Mouse (Mus musculus) midbrain, embryonic 16.5 days (tissue): Measurements from ENCODE around the gene Zdhhc22. TPM values are rescaled to one million over a fixed set of nuclear protein-coding genes. Genes with fewer than 3 reads are reported as not detected.

Experiments
- ATAC-seq: fragments of 200-750 bp; cut with Nextera tagmentation; 2 replicates; pipeline ENCODE4 v1.8.0; 2017; ENCODE audit warnings: moderate TSS enrichment
- H3K27ac ChIP-seq: fragments of 300-500 bp; sonication (generic); 2 replicates; pipeline ENCODE4 v1.5.1; 2014; ENCODE audit warnings: mild to moderate bottlenecking, low read length, mixed read lengths
- H3K27me3 ChIP-seq: fragments of 300-500 bp; sonication (generic); 2 replicates; pipeline ENCODE4 v1.6.1; 2014; ENCODE audit warnings: low read depth, low read length, mixed read lengths; ENCODE audit not compliant: control insufficient read depth, insufficient read depth
- H3K36me3 ChIP-seq: fragments of 300-500 bp; sonication (generic); 2 replicates; pipeline ENCODE4 v1.6.1; 2014; ENCODE audit warnings: mild to moderate bottlenecking, low read length, moderate library complexity, mixed read lengths; ENCODE audit not compliant: control insufficient read depth, insufficient read depth
- H3K4me1 ChIP-seq: fragments of 300-500 bp; sonication (generic); 2 replicates; pipeline ENCODE4 v1.6.1; 2014; ENCODE audit warnings: mild to moderate bottlenecking, low read length, mixed read lengths; ENCODE audit not compliant: control insufficient read depth, insufficient read depth
- H3K4me2 ChIP-seq: fragments of 300-500 bp; sonication (generic); 2 replicates; pipeline ENCODE4 v1.6.1; 2014; ENCODE audit warnings: mild to moderate bottlenecking, low read length, mixed read lengths
- H3K4me3 ChIP-seq: fragments of 300-500 bp; sonication (generic); 2 replicates; pipeline ENCODE4 v1.5.1; 2014; ENCODE audit warnings: low read depth, mild to moderate bottlenecking, low read length, moderate library complexity, mixed read lengths
- H3K9ac ChIP-seq: fragments of 300-500 bp; sonication (generic); 2 replicates; pipeline ENCODE4 v1.6.1; 2014; ENCODE audit warnings: low read depth, low read length, mixed read lengths
- H3K9me3 ChIP-seq: fragments of 300-500 bp; sonication (generic); replicated peaks from 2 replicates; pipeline ENCODE4 v1.6.1; 2014; ENCODE audit warnings: mild to moderate bottlenecking, low read length, mixed read lengths; ENCODE audit not compliant: control insufficient read depth, poor library complexity, severe bottlenecking
- WGBS: fragments of 180-500 bp; shearing (Covaris S2); extraction: QIAGEN DNeasy Blood & Tissue Kit; methylation state at CpG from one replicate; pipeline ENCODE4 v1.1.7; 2014; 5-methylcytosine and 5-hydroxymethylcytosine counted together
- polyA plus RNA-seq: library from polyadenylated mRNA; unstranded; fragments of >200 nt; fragmentation: Nextera tagmentation; extraction: Ambion mirVana; gene quantifications from 2 replicates; pipeline ENCODE4 v1.2.1, GENCODE M21; 2015

The Zdhhc22 gene
- polyA plus RNA-seq, 1 experiment from 2014 or later = 28.1 TPM

GRCm38 (mm10) chr12:86950161-86950960, 39.9 kb downstream of the Zdhhc22 start:
- no peak for ATAC-seq
- Histone ChIP-seq H3K27ac (no peak overlapping the region), H3K4me3 (no peak overlapping the region), H3K4me2 (peak overlapping the region; percentile 21), H3K9ac (peak overlapping the region; percentile 20; the same call in 1 of the 2 replicates), H3K36me3 (peaks cover 13% of the 10 kb centered on the region), H3K9me3 (no peaks in the 10 kb centered on the region), H3K4me1 (peaks cover 30% of the 10 kb centered on the region), H3K27me3 (no peaks in the 10 kb centered on the region)
- 65% methylated on average over 16 of the region's 16 CpGs for WGBS

GRCm38 (mm10) chr12:86949501-86949900, 40.7 kb downstream of the Zdhhc22 start:
- ATAC-seq = no peak
- Histone ChIP-seq H3K36me3 (peaks cover 11% of the 10 kb centered on the region; the same call in 1 of the 2 replicates), H3K4me1 (peaks cover 36% of the 10 kb centered on the region), H3K9ac (no peak overlapping the region), H3K9me3 (no peaks in the 10 kb centered on the region), H3K27ac (no peak overlapping the region), H3K4me2 (no peak overlapping the region), H3K4me3 (no peak overlapping the region), H3K27me3 (no peaks in the 10 kb centered on the region)
- WGBS = 83% methylated on average over 9 of the region's 9 CpGs

- peak overlapping the region; percentile 63 for H3K4me2 ChIP-seq
- WGBS = 57% methylated on average over 6 of the region's 6 CpGs
- no peaks in the 10 kb centered on the region for H3K9me3 ChIP-seq
- peaks cover 36% of the 10 kb centered on the region for H3K4me1 ChIP-seq
- H3K4me3 ChIP-seq = peak overlapping the region; percentile 65
- H3K27ac ChIP-seq = no peak overlapping the region
- ATAC-seq = no peak
- H3K36me3 ChIP-seq = peaks cover 6% of the 10 kb centered on the region; the same call in 1 of the 2 replicates
- H3K9ac ChIP-seq = peak overlapping the region; percentile 31; the same call in 1 of the 2 replicates
- H3K27me3 ChIP-seq = no peaks in the 10 kb centered on the region
Observed at GRCm38 (mm10) chr12:86948627-86949026, 41.6 kb downstream of the Zdhhc22 start.

- Histone ChIP-seq H3K4me3 (peak overlapping the region; percentile 65), H3K36me3 (peaks cover 2% of the 10 kb centered on the region; the same call in 1 of the 2 replicates), H3K9me3 (no peaks in the 10 kb centered on the region), H3K9ac (peak overlapping the region; percentile 73), H3K4me1 (peaks cover 38% of the 10 kb centered on the region), H3K27me3 (no peaks in the 10 kb centered on the region), H3K4me2 (peak overlapping the region; percentile 63), H3K27ac (peak overlapping the region; percentile 100)
- WGBS = 14% methylated on average over 26 of the region's 26 CpGs
- peak; percentile 68 for ATAC-seq
Observed at GRCm38 (mm10) chr12:86947681-86948401, 42.4 kb downstream of the Zdhhc22 start.

GRCm38 (mm10) chr12:86946862-86947574, 43.2 kb downstream of the Zdhhc22 start, which contains the start of gene Cipc:
TSS of gene Cipc (plus strand) at chr12:86947043.
- Histone ChIP-seq H3K4me1 (peaks cover 43% of the 10 kb centered on the region), H3K9ac (peak within 1 kb of the TSS; percentile 89), H3K27me3 (no peaks in the 10 kb centered on the region), H3K9me3 (no peaks in the 10 kb centered on the region), H3K4me3 (peak within 1 kb of the TSS; percentile 65), H3K27ac (peak within 1 kb of the TSS; percentile 100), H3K36me3 (no peaks in the 10 kb centered on the region), H3K4me2 (peak within 1 kb of the TSS; percentile 88)
- under 1% methylated on average over 64 of the region's 64 CpGs for WGBS
- ATAC-seq = peak; percentile 95

GRCm38 (mm10) chr12:86946301-86946781, 43.9 kb downstream of the Zdhhc22 start:
- peak overlapping the region; percentile 100 for H3K27ac ChIP-seq
- H3K4me1 ChIP-seq = peaks cover 49% of the 10 kb centered on the region
- no peak for ATAC-seq
- H3K4me2 ChIP-seq = peak overlapping the region; percentile 88
- WGBS = under 1% methylated on average over 17 of the region's 17 CpGs
- H3K9me3 ChIP-seq = no peaks in the 10 kb centered on the region
- H3K9ac ChIP-seq = peak overlapping the region; percentile 89
- peak overlapping the region; percentile 65 for H3K4me3 ChIP-seq
- H3K27me3 ChIP-seq = no peaks in the 10 kb centered on the region
- H3K36me3 ChIP-seq = no peaks in the 10 kb centered on the region

- Histone ChIP-seq H3K4me3 (no peak overlapping the region), H3K27ac (peak overlapping the region; percentile 67; the same call in 1 of the 2 replicates), H3K36me3 (no peaks in the 10 kb centered on the region), H3K9me3 (no peaks in the 10 kb centered on the region), H3K4me1 (peaks cover 57% of the 10 kb centered on the region), H3K27me3 (no peaks in the 10 kb centered on the region), H3K9ac (no peak overlapping the region), H3K4me2 (no peak overlapping the region)
- no peak for ATAC-seq
- WGBS = 2% methylated on average over 4 of the region's 4 CpGs
Observed at GRCm38 (mm10) chr12:86945126-86945525, 45.1 kb downstream of the Zdhhc22 start.

GRCm38 (mm10) chr12:86943421-86943820, 46.8 kb downstream of the Zdhhc22 start:
- Histone ChIP-seq H3K4me2 (no peak overlapping the region), H3K4me3 (no peak overlapping the region), H3K4me1 (peaks cover 43% of the 10 kb centered on the region), H3K9me3 (no peaks in the 10 kb centered on the region), H3K27me3 (no peaks in the 10 kb centered on the region), H3K9ac (no peak overlapping the region), H3K36me3 (no peaks in the 10 kb centered on the region), H3K27ac (peak overlapping the region; percentile 94)
- 95% methylated on average over 8 of the region's 8 CpGs for WGBS
- no peak for ATAC-seq
